Mouse (Mus musculus) bone marrow macrophage, adult 2 months (primary cell): ENCODE results near the gene Tdrd5.

Source experiments
- CTCF ChIP-seq: IDR thresholded peaks from 2 replicates; pipeline ENCODE4 v1.5.1; 2012; ENCODE audit warnings: low read depth, mild to moderate bottlenecking, low read length, moderate library complexity
- POLR2A ChIP-seq: IDR thresholded peaks from 2 replicates; pipeline ENCODE4 v1.6.1; 2012; ENCODE audit warnings: mild to moderate bottlenecking, low read depth, low read length, borderline replicate concordance

GRCm38 (mm10) chr1:156214651-156215050, 88.8 kb downstream of the Tdrd5 start:
- TF ChIP-seq CTCF (no peak), POLR2A (no peak)
